Mouse (Mus musculus) urinary bladder, postnatal 36 days (tissue): ENCODE measurements around the gene Ivd.

ENCODE experiments used
- DNase-seq, 2 experiments: peaks; one replicate each; pipeline ENCODE4 v3.0.0; 2022; ENCODE audit warnings: low spot score in 2 of 2, mixed read lengths in 1 of 2

The Ivd gene

DNA sequence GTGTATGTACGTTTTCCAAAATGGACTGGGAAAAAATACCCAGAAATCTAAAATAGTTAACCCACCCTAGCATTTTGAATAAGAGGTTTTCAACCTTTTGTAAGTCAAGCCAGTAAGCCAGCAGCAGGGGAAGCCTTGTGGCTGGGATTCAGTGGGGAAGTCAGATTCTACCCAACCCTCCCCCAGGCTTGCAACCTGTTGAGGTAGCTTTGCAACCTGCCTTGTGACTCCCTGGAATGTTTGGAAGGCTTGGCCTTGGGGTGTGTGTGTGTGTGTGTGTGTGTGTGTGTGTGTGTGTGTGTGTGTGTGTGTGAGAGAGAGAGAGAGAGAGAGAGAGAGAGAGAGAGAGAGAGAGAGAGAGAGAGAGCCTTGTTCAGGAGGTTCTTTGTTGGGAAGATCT is 47.4 kb downstream of the Ivd start:
- no peak for DNase-seq

DNA sequence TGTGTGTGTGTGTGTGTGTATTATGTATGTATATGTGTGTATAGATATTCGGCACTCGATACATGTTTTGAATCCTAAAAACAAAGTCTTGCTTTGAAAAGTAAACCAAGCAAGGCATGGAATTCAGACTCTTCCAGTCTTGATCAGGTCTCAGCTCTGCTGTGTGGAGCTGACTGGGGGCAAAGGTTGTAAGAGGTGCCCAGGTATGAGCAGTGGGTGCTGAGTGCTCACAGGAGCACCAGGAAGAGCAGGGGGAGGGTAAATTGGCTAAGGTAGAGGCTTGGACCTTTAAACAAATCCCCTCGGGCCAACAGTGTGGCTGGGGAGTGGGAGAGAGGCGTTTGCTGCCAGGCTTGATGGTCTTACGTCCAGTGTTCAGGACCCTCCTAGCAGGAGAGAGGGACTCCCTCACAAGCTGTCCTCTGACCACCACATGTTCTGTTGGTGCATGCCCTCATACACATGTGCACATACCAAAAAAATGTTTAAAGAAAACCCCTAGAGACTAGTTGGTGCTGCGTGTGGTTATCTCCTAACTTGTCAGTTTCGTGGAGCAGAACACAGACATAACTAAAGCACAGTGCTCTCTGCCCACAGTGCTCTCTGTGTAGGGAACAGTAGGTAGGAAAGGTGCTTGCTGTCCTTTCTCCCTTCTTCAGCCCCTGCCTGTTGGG is 49.0 kb downstream of the Ivd start:
- DNase-seq: no peak

DNA sequence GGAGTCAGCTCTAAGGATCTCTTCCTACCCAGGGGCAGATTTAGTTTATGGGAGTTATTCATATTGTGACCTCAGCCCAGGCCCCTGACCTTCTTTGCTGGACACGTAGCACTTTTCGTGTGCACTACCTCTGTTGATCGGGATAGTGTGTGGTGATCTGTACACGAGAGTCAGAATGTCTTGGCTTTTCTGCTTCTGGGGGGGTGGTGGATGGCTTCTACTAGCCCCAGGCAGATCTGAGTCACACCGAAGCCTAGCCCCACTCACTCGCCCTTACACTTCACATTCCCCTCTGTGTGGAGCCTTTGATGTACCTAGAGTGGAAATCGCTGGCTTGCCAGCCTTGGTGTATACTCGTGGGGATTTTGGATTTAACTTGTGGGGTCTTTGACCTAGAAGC is 51.0 kb downstream of the Ivd start:
- no peak for DNase-seq

DNA sequence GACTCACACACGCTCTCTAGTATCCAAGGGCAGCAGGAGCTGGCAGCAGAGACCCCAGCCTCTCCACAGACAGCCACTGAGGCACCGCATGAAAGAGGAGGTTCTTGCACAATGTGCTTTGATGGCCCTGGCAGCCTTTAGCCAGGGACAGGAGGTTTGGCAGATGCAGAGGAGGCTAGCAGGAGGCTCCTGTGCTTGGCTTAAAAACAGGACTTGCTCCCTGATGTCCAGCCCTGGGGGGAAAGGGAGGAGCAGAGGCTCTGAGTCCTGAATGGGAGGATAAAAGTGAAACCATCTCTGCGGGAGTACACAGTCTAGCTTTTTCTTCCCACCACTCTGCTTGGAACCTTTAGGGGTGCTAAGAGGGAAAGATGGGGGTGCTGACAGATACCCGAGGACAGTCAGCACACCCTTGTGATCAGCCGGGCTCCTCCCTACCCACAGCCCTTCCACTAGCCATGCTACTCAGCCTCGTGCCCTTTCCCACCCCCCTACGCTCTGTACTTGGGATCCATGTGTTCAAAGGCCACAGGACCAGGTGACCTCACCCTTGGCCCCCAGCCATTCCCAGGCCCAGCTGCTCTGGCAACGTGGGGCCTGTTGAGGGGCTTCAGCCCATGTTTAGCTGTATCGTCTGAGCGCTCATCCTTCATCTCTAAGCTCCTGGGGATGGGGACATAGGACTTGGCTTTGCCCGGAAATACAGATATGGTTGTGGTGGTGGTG is 52.0 kb downstream of the Ivd start:
- DNase-seq: no peak

DNA sequence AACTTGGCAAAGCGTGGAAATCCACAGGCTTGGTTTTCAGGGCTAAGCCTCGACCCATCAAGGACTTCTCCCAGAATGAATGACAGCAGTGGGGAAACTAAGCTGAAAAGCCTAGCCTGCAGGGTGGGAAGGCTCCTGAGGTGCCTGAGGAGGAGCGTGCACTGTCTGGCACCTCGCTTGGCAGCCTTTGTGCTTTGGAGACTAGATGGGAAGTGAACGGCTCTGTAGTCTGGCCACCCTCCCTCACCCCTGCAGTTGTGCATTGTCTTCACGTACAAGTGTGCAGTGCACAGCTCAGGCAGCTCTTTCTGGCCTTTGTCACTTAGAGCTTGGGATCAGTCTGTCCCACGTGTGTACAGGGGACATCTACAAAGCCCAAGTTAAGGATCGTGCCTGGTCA is 52.9 kb downstream of the Ivd start:
- no peak for DNase-seq

DNA sequence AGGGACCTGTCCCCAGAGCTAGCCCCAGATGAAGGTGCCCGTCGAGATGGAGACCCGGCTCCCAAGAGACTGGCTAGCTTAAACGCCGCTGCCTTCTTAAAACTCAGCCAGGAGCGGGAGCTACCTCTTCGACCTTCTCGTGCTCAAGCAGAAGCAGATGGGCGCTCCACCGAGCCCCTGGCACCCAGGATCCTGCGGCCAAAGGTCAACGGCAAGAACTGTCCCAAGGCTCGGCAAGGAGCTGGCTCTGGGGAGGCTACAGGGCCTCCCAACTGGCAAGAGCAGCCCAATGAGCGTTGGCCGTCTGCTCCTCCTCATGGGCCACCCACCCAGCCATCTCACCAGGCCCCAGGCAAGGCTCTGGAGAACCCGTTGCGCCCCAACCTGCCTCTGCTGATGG is 54.7 kb downstream of the Ivd start:
- no peak for DNase-seq

DNA sequence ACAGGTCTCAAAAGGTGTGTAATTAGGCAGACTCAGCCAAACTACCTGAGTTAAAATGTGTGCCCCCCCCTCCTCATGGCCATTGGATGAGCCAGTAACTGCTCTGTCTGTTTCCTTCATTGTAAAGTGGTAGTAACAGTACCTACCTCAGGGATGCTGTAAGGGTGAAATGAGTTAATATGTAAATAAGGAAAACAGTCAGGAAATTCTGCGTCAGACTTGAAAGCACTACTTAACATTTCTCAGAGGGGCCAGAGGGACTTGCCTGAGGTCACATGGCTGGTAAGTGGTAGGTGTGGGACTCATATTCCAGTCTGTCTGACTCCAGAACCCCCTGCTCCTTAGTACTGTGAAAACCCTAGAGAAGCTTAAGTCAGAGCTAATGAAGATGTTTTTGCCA is 56.8 kb downstream of the Ivd start:
- DNase-seq: no peak

DNA sequence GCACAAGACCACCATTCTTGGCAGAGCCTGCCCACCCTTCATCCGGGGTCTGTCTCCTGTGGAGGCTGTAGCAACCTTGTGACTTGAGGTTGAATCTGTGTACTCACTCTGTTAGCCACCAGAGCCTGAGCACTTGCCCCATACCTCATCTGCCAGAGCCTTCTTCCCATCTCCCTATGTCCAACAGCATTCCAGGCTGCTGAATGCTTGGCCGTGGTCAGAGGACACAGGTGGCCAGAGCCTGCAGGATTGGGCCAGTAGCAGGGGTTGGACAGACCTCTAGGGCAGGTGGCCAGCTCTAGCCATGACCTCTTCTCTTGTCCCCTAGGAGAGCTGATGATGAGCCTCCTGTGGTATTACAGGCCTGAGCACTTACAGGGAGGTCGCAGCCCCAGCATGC is 58.7 kb downstream of the Ivd start:
- DNase-seq: no peak

DNA sequence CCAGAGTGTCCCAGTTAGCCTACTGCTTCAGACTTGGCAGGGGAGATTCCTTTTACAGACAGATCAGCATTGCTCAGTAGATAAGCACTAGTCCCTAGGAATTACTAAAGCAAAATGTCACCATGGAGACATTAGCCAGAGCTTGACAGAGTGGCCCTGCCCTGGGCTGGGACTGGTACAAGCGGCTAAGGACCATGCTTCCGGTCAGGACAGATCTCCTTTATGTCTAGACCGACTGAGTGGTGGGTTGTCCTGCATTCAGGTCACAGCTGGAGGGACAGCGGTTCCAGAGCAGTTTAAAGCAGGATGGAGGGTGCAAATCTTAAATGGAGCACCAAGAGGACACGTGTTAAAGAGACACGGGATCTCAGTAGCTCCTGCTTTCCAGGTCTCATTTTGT is 64.2 kb downstream of the Ivd start:
- no peak for DNase-seq

DNA sequence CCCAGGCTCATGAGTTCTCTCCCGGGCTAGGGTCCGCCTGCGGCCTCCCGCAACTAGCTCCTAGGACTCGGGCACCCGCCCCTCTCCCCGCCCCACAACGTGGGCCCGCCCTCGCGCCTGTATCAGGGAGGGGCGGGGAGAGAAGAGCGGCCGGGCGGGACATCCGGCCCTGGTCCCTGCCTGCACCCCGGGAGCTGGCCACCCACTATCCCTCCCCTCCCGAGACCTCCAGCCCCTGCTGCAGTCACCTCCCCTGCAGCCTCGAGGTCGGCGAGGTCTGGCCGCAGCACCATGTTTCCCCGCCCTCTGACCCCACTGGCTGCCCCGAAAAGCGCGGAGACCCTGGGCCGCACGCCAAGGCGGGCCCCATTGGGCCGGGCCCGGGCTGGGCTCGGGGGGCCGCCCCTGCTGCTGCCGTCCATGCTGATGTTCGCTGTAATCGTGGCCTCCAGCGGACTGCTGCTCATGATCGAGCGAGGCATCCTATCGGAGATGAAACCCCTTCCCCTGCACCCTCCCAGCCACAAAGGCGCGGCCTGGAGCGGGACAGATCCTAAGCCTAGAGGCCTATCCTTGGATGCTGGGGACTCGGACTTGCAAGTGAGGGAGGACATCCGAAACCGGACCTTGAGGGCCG is 64.7 kb downstream of the Ivd start, which contains the start of gene Chst14:
TSS of gene Chst14 (plus strand) at position 136 of the 637 bp plus-strand sequence.
- DNase-seq: peak; percentile 66 to 76

DNA sequence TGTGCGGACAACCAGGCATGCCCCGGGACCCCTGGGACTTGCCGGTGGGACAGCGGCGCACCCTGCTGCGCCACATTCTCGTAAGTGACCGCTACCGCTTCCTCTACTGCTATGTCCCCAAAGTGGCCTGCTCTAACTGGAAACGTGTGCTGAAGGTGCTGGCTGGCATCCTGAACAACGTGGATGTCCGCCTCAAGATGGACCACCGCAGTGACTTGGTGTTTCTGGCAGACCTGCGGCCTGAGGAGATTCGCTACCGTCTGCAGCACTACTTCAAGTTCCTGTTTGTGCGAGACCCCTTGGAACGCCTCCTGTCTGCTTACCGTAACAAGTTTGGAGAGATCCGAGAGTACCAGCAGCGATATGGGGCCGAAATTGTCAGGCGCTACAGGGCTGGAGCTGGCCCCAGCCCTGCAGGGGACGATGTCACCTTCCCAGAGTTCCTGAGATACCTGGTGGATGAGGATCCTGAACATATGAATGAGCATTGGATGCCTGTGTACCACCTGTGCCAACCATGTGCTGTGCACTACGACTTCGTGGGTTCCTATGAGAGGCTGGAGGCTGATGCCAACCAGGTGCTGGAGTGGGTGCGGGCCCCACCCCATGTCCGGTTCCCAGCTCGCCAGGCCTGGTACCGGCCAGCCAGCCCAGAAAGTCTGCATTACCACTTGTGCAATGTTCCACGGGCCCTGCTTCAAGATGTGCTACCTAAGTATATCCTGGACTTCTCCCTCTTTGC is 65.4 kb downstream of the Ivd start:
- no peak for DNase-seq
